Mouse (Mus musculus) layer of hippocampus, adult 2 months (tissue): ENCODE data around the gene Wdr75. TPM values are rescaled to one million over a fixed set of nuclear protein-coding genes. Genes with fewer than 3 reads are reported as not detected.

Source experiments
- DNase-seq, 2 experiments: peaks; one replicate each; pipeline ENCODE4 v3.0.0; 2022; ENCODE audit warnings: low spot score in 2 of 2
- H3K27ac ChIP-seq: fragments of 200-600 bp; 2 replicates; pipeline ENCODE4 v1.8.1; 2022
- H3K4me3 ChIP-seq: fragments of 200-600 bp; 2 replicates; pipeline ENCODE4 v1.8.1; 2022; ENCODE audit warnings: mild to moderate bottlenecking
- CTCF ChIP-seq: fragments of 200-600 bp; conservative IDR thresholded peaks from 2 replicates; pipeline ENCODE4 v1.8.1; 2022; ENCODE audit warnings: antibody characterized with exemption, mild to moderate bottlenecking, moderate library complexity
- long read RNA-seq, 2 experiments: library from polyadenylated mRNA; stranded (forward); transcript quantifications; one replicate each; pipeline ENCODE4 v2.0.0; 2021; ENCODE audit warnings: borderline mapping rate in 2 of 2
- total RNA-seq, 2 experiments: library from RNA; stranded (reverse); gene quantifications; 2 replicates each; pipeline ENCODE4 v1.2.3; 2021

Gene Wdr75
- 10 to 100 TPM; 41.1 to 44.8 TPM for total RNA-seq
- long read RNA-seq, experiment 1, transcript Wdr75-201 (21 exons, 2,953 nt): major isoform, 21 of 22 reads
- long read RNA-seq, experiment 1, partial matches to known transcripts: 0 of 22 reads
- long read RNA-seq, experiment 1, other reads (novel, unspliced or antisense): 1 of 22 reads
- long read RNA-seq, experiment 2, transcript Wdr75-201 (21 exons, 2,953 nt): major isoform, 24 of 26 reads
- long read RNA-seq, experiment 2, partial matches to known transcripts: 0 of 26 reads
- long read RNA-seq, experiment 2, other reads (novel, unspliced or antisense): 2 of 26 reads

GRCm38 (mm10) chr1:45794969-45795908, at the start of gene Wdr75:
Gene Wdr75 (plus strand): TSS chr1:45795166.
- peak; percentile 95 to 96 for DNase-seq
- Histone ChIP-seq H3K27ac (peak within 1 kb of the TSS; percentile 100), H3K4me3 (peak within 1 kb of the TSS; percentile 71)
- peak; percentile 28 for TF ChIP-seq CTCF

GRCm38 (mm10) chr1:45755902-45756301, 39.1 kb upstream of the Wdr75 start:
- Histone ChIP-seq H3K4me3 (no peak overlapping the region), H3K27ac (no peak overlapping the region)
- no peak for TF ChIP-seq CTCF
- DNase-seq: no peak

- DNase-seq: no peak
- TF ChIP-seq CTCF: no peak
- no peak overlapping the region for H3K4me3 ChIP-seq
- H3K27ac ChIP-seq: no peak overlapping the region
Measured at GRCm38 (mm10) chr1:45756707-45757106, 38.3 kb upstream of the Wdr75 start.

- no peak for TF ChIP-seq CTCF
- DNase-seq: no peak
Measured at GRCm38 (mm10) chr1:45758011-45758410, 37.0 kb upstream of the Wdr75 start.

GRCm38 (mm10) chr1:45760667-45761467, 34.1 kb upstream of the Wdr75 start:
- Histone ChIP-seq H3K4me3 (no peak overlapping the region), H3K27ac (no peak overlapping the region)
- no peak for TF ChIP-seq CTCF
- DNase-seq: no peak

More at GRCm38 (mm10) chr1:45758011-45758410, 37.0 kb upstream of the Wdr75 start:
- H3K27ac ChIP-seq: no peak overlapping the region
- no peak overlapping the region for H3K4me3 ChIP-seq

GRCm38 (mm10) chr1:45761468-45761795, 33.5 kb upstream of the Wdr75 start:
- no peak for TF ChIP-seq CTCF
- no peak overlapping the region for H3K4me3 ChIP-seq
- H3K27ac ChIP-seq: no peak overlapping the region
- DNase-seq: no peak

- no peak for TF ChIP-seq CTCF
- Histone ChIP-seq H3K4me3 (no peak overlapping the region), H3K27ac (no peak overlapping the region)
- no peak for DNase-seq
Measured at GRCm38 (mm10) chr1:45765678-45766077, 29.3 kb upstream of the Wdr75 start.

- peak; percentile 68 to 85 for DNase-seq
- TF ChIP-seq CTCF: peak; percentile 94
- Histone ChIP-seq H3K27ac (no peak overlapping the region), H3K4me3 (no peak overlapping the region)
Measured at GRCm38 (mm10) chr1:45766123-45766522, 28.8 kb upstream of the Wdr75 start.

- Histone ChIP-seq H3K27ac (0 out of 2 replicates have a peak overlapping the region, but pooled peaks have one; percentile 28), H3K4me3 (no peak overlapping the region)
- DNase-seq: no peak
- no peak for TF ChIP-seq CTCF
Measured at GRCm38 (mm10) chr1:45767533-45767932, 27.4 kb upstream of the Wdr75 start.

GRCm38 (mm10) chr1:45769321-45769720, 25.6 kb upstream of the Wdr75 start:
- no peak for TF ChIP-seq CTCF
- Histone ChIP-seq H3K4me3 (no peak overlapping the region; the same call in 1 of the 2 replicates), H3K27ac (no peak overlapping the region)
- no peak for DNase-seq

- no peak for DNase-seq
Measured at GRCm38 (mm10) chr1:45770051-45770450, 24.9 kb upstream of the Wdr75 start.

GRCm38 (mm10) chr1:45780606-45781288, 14.2 kb upstream of the Wdr75 start:
- no peak for TF ChIP-seq CTCF
- Histone ChIP-seq H3K27ac (no peak overlapping the region; the same call in 1 of the 2 replicates), H3K4me3 (no peak overlapping the region)
- DNase-seq: peak in 1 of 2 experiments; percentile 32

More at GRCm38 (mm10) chr1:45770051-45770450, 24.9 kb upstream of the Wdr75 start:
- no peak overlapping the region for H3K27ac ChIP-seq
- TF ChIP-seq CTCF: peak; percentile 61
- H3K4me3 ChIP-seq: no peak overlapping the region
